Mouse (Mus musculus) spleen, postnatal 0 days (tissue): Measurements from ENCODE around the gene Rfx5. TPM values are rescaled to one million over a fixed set of nuclear protein-coding genes. Genes with fewer than 3 reads are reported as not detected.

Experiments
- polyA plus RNA-seq: library from polyadenylated mRNA; unstranded; fragments of >200 nt; fragmentation: Nextera tagmentation; extraction: Ambion mirVana; gene quantifications from 2 replicates; pipeline ENCODE4 v1.2.1, GENCODE M21; 2015

Gene Rfx5
- 2.4 and 3.7 TPM in 2 replicates for polyA plus RNA-seq

DNA sequence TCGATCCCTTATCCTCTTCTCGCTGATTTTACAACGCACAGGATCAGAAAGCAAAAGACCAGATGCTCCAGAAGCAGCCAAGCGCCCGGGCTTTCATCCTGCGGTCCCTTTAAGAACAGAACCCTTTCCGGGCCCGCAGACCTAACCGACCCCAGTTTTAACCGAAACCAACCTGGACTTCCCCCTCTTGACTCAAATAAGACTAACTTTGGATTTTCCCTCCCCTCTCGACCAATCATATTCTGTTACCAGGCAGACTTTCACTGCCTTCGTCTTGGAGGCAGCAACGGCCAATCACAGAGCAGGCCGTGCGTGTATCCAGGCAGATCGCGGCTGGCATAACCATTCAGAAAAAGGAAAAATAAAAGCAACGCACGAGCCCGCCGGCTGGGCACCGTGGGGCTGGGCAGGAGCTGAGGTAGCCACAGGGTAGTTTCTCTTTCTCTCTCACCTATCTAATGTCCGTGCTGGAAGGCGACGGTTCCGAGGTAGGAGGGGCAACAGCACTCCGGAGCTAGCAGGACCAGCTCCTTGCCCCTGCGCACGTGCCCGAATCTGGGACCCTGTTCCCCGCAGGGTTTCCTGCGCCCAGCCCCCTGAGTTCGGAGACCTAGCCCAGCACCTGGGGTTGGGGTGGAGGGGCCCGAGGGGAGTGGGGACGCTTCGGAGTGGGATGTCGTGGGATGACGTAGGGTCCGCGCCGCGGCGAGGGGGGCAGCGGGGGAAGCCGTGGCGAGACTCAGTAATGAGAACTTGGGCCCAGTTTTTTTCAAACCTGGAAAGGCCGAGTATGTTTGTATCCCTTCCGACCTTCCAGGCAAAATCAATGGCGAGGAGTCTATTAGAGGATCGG, at the start of gene Rfx5:
Gene Rfx5 (plus strand): TSS at position 312 of the 853 bp plus-strand sequence.

GRCm38 (mm10) chr3:94932809-94933564, 20.9 kb upstream of the Rfx5 start, which contains the start of gene Selenbp1:
Gene Selenbp1 (plus strand): TSS chr3:94933056.

DNA sequence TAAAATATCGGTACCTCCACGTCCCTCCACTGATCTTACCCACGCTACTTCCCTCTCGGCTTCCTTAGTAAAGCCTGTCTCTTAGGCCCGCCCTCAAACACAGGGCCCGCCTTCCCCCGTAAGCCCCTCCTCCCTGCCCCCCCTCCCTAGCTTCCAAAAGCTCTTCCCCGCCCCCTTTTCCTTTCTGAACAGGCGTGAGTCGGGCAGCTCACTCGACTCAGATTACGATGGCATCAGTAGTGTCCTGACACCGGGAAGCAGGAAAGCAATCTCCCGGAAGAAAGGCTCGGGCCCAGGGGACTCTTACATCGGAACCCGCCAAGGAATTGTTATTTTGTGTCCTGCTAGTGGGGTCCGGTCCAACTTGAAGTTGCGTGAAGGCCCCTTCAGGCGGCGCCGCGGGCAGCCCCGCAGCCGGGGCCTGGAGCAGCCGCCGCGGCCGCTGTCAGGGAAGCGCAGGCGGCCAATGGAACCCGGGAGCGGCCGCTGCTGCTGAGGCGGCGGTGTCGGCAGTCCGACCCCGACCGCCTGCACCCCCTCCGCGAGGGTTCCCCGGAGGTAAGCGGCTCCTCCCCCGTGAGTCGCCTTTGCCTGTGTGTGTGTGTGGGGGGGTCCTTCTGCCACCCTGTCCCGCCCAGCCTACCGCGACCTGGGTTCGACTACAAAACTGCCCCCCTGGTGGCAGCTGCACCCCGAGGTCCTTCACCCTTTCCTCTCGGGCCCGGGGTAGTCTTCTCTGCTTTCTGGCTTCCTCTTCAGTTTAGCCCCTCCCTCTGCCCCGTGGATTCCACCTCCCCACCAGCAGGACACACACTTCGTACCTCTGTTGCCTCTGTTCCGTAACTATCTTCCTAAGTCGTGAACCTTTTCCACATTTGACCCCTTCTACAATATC, 20.9 kb downstream of the Rfx5 start, which contains the start of gene Pi4kb:
Gene Pi4kb (plus strand): TSS at position 204 of the 895 bp plus-strand sequence.

Other genes starting within 250 kb of the Rfx5 start
- 1.9 and 2.2 TPM in 2 replicates for gene Cgn, start 167.6 kb upstream of the Rfx5 start, polyA plus RNA-seq
- 6.2 TPM in 2 replicates for gene Pogz, start 116.5 kb upstream of the Rfx5 start, polyA plus RNA-seq
- gene Psmb4, start 67.1 kb upstream of the Rfx5 start, polyA plus RNA-seq, result 256 TPM in 2 replicates
- gene Selenbp1, start 21.0 kb upstream of the Rfx5 start, polyA plus RNA-seq, result 88.8 and 90.4 TPM in 2 replicates
- gene Pi4kb, start 20.7 kb downstream of the Rfx5 start, polyA plus RNA-seq, result 9.8 and 9.9 TPM in 2 replicates
- gene Zfp687, start 61.4 kb downstream of the Rfx5 start, polyA plus RNA-seq, result 9.0 and 9.9 TPM in 2 replicates
- 183 and 187 TPM in 2 replicates for gene Psmd4, start 88.5 kb downstream of the Rfx5 start, polyA plus RNA-seq
- 13.8 and 15.1 TPM in 2 replicates for gene Pip5k1a, start 152.9 kb downstream of the Rfx5 start, polyA plus RNA-seq
- gene Vps72, start 156.9 kb downstream of the Rfx5 start, polyA plus RNA-seq, result 49.8 and 56.7 TPM in 2 replicates
- 1.3 and 2.1 TPM in 2 replicates for gene Tmod4, start 170.4 kb downstream of the Rfx5 start, polyA plus RNA-seq
- gene Scnm1, start 179.9 kb downstream of the Rfx5 start, polyA plus RNA-seq, result 42.9 and 44.7 TPM in 2 replicates
- gene Lysmd1, start 180.0 kb downstream of the Rfx5 start, polyA plus RNA-seq, result 7.0 and 9.5 TPM in 2 replicates
- 22.2 and 26.2 TPM in 2 replicates for gene Tnfaip8l2, start 188.3 kb downstream of the Rfx5 start, polyA plus RNA-seq
- gene Sema6c, start 206.4 kb downstream of the Rfx5 start, polyA plus RNA-seq, result 0.72 and 0.96 TPM in 2 replicates